Mouse (Mus musculus) hindbrain, embryonic 16.5 days (tissue): Measurements from ENCODE around the gene Olfr734. TPM values are rescaled to one million over a fixed set of nuclear protein-coding genes. Genes with fewer than 3 reads are reported as not detected.

ENCODE experiments used
- polyA plus RNA-seq: library from polyadenylated mRNA; unstranded; fragments of >200 nt; fragmentation: Nextera tagmentation; extraction: Ambion mirVana; gene quantifications from 2 replicates; pipeline ENCODE4 v1.2.1, GENCODE M21; 2015

Gene Olfr734
- polyA plus RNA-seq, 1 experiment from 2014 or later = not detected

Other genes with a start within 250 kb of the Olfr734 start
- gene Olfr726, start 235.8 kb downstream of the Olfr734 start, polyA plus RNA-seq = not detected in 2 replicates
- gene Olfr727, start 203.6 kb downstream of the Olfr734 start, polyA plus RNA-seq = not detected in 2 replicates
- gene Olfr728, start 184.1 kb downstream of the Olfr734 start, polyA plus RNA-seq = not detected in 2 replicates
- gene Olfr729, start 173.9 kb downstream of the Olfr734 start, polyA plus RNA-seq = not detected in 2 replicates
- not detected in 2 replicates for gene Olfr730, start 138.6 kb downstream of the Olfr734 start, polyA plus RNA-seq
- gene Olfr731, start 84.9 kb downstream of the Olfr734 start, polyA plus RNA-seq = not detected in 2 replicates
- gene Olfr732, start 42.6 kb downstream of the Olfr734 start, polyA plus RNA-seq = not detected in 2 replicates
- gene Olfr733, start 25.2 kb downstream of the Olfr734 start, polyA plus RNA-seq = not detected in 2 replicates
- gene Olfr735, start 22.1 kb upstream of the Olfr734 start, polyA plus RNA-seq = not detected in 2 replicates
- gene Tlr11, start 31.2 kb upstream of the Olfr734 start, polyA plus RNA-seq = not detected in 2 replicates
- not detected in 2 replicates for gene Olfr736, start 54.4 kb upstream of the Olfr734 start, polyA plus RNA-seq
- gene Olfr738, start 80.8 kb upstream of the Olfr734 start, polyA plus RNA-seq = not detected in 2 replicates
- gene Olfr739, start 91.9 kb upstream of the Olfr734 start, polyA plus RNA-seq = not detected in 2 replicates
- not detected in 2 replicates for gene Olfr740, start 118.8 kb upstream of the Olfr734 start, polyA plus RNA-seq
- gene Olfr741, start 146.0 kb upstream of the Olfr734 start, polyA plus RNA-seq = not detected in 2 replicates
- gene Olfr742, start 176.8 kb upstream of the Olfr734 start, polyA plus RNA-seq = not detected in 2 replicates
- not detected in 2 replicates for gene Olfr743, start 195.1 kb upstream of the Olfr734 start, polyA plus RNA-seq